Mouse (Mus musculus): ENCODE data around the gene Lcor.
A peak's percentile ranks its signal among the peaks of the same experiment; 100 is the strongest.

The Lcor gene

DNA sequence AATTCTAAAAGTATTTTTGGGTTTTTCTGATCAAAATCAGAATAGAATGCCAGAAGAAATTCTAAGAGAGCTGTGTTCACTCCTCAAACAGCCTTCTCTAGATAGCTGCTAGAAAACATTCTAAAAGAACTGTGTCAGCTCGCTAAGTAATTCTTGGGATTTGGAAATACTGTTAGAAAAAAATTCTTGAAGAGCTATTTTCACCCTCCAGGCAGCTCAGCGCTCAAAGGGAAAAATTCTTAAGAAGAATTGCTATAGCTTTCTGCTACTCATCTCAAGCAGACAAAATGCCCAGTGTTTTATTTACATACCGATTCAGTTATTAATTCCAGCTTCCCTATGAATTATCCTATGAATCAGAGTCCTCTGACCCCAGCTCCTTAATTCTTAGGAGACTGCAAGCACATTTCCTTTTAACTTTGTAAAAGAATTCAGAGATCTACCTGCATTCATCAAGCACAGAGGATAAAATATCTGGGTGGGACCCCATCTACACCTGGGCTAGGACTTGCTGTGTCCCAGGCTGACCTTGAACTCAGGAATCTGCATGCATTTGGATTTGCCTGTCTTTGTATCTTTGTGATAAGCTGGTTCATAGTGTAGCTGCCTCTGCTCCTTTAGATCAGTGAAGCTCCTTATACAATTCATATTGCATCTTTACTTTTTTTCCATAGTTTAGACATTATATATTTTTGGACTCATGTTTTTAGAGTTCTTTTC, 5.7 kb upstream of the Lcor start:
- no peak for DNase-seq

- peak; percentile 72 for DNase-seq
Measured at GRCm38 (mm10) chr19:41481030-41481886, 1.2 kb upstream of the Lcor start.

GRCm38 (mm10) chr19:41481887-41482189, 599 bp upstream of the Lcor start:
- DNase-seq = no peak

- DNase-seq = peak; percentile 70
Measured at GRCm38 (mm10) chr19:41482909-41483444, 540 bp downstream of the Lcor start.

DNA sequence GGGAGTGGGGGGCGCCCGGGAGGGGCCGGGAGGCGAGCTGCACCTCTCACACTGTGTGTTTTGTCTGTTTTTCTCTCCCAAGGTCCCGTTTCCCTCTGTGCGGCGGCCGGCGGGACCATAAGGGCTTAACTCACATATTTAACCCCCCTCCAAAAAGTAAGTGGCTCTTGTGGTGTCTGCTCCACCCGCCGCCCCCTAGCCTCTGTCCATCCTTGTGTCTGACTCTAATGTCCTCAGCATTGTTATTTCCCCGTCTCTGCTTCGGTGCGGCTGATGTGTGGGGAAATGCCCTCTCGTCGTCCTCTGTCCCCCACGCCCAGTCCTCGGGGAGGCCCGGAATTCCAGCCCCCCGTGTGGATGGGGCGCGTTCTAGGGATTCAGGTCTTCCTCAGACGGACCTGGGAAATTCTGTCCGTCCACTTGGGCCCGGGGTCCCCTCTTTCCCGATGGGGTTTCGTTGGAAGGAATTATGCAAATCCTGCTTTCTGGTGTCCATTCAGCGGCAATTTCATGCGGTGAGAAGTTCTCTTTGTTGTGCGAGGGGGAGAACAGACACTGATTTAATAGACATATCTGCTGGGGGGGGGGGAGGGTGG, 1.1 kb downstream of the Lcor start:
- peak; percentile 30 for DNase-seq

DNA sequence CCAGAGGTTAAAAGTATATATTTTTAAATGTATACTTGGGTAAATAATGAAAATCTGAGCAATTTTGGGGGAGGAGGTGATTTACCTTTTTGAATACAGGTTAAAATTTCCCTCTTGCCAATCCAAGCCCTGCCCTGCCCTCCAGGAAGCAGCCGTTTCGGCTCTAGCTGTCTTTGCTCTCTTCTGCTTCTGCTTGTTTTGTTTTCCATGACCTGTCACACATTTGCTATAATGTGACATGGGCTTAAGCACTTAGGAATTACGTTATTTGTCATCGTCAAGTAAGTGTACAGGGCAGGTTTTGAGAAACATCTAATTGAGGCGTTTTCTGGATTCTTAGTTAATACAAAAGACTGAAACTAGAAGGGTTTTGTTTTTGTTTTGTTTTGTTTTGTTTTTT, 1.9 kb downstream of the Lcor start:
- DNase-seq = no peak

DNA sequence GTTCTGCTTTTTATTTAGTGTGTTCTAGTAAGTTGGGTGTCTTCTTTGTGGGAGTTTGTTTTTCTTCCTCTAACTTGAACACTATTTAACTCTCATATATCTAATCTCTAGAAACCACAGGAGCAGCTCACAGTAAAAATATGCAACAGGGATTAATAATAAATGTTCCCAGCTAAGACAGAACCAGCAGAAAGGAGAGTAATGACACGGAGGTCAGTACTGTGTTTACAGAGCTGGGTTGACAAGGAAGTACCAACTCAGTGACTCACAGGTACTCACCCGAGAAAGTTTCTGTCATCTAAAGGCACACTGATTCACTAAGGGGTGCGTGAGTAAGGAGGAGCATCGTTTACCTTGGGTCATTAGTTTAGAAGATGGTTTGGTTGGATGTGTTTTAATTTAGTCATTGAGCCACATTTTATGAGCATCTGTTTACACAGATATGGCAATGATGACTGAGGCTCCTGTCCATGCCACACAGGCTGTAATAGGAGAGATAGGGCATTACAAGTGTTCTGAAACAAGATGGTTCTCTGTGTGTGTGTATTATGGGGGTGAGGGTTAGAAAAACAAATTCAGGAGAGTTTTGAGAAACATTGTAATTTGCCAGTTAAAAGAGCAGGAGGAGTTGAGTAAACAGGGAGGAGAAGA, 13.1 kb downstream of the Lcor start:
- no peak for DNase-seq

DNA sequence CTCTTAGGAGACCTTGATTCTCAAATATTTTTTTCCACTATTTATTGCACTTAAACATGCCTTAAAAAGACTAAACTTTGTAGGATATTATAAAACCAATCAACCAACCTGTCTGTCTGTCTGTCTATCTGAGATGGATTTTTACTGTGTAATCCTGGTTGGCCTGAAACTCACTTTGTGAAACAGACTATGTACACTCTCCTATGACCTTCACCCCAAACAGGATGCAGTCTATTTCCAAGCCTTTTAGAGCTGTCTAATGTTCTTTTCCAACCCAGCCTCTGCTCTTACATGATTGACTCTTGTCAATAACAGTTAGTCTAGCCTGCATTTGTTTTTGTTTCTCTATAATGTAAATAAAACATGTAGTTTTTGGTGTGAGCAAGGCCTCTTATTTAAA, 13.6 kb downstream of the Lcor start:
- DNase-seq = no peak

DNA sequence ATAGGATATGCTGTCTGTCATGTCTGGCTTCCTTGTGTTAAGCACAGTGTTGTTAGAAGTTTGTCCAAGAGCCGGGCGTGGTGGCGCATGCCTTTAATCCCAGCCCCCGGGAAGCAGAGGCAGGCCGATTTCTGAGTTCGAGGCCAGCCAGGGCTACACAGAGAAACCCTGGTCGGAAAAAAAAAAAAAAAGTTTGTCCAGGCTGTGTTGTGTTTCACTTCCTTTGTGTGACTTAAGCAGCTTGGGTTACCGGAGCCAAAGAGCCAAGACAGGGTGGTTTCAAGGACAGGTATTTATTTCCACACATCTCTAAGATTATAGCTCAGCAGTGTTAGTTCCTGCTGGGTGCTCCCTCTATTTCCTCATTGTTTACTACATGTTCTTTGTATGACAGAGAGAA, 25.4 kb downstream of the Lcor start:
- DNase-seq = no peak

GRCm38 (mm10) chr19:41514836-41515235, 32.4 kb downstream of the Lcor start:
- no peak for DNase-seq

GRCm38 (mm10) chr19:41515549-41515948, 33.1 kb downstream of the Lcor start:
- DNase-seq = no peak

DNA sequence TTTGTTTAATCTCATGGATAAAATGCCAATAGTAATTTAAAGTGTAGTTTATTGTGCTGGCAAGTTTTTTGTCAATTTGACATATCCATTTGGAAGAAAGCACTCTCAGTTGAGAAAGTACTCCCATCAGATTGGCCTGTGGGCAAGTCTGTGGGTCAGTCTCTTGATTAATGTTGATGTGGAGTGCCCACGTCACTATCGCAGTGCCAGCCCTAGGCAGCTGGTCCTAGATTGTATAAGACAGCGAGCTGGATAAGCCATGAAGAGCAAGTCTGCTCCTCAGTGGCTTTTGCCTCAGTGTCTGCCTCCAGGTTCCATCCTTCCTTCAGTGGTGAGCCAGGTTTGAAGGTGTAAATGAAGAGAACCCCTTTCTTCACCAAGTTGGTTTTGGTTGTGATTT, 34.6 kb downstream of the Lcor start:
- DNase-seq = no peak

GRCm38 (mm10) chr19:41519121-41519520, 36.7 kb downstream of the Lcor start:
- no peak for DNase-seq

DNA sequence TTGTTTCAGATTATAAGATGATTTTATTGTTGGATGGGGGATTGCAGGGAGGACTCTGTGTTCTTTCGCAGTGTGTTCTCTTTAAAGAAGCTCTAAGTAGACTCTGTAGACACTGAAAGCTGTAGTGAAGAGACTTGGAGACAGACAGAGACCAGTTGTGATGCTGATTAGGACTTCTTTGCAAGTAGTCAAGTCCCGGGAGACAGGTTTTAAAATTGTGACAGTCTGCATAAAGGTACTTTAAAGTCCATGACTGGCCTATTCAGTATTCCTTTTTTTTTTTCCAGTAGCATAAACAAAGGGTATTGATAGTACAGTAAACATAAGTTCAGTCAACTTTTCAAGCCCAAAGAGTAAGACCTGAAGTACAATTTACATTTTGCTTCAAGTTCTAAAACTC, 39.8 kb downstream of the Lcor start:
- no peak for DNase-seq

- no peak for DNase-seq
Measured at GRCm38 (mm10) chr19:41523798-41524563, 41.5 kb downstream of the Lcor start.

GRCm38 (mm10) chr19:41529169-41529568, 46.7 kb downstream of the Lcor start:
- no peak for DNase-seq

- no peak for DNase-seq
Measured at GRCm38 (mm10) chr19:41534021-41534420, 51.6 kb downstream of the Lcor start.

DNA sequence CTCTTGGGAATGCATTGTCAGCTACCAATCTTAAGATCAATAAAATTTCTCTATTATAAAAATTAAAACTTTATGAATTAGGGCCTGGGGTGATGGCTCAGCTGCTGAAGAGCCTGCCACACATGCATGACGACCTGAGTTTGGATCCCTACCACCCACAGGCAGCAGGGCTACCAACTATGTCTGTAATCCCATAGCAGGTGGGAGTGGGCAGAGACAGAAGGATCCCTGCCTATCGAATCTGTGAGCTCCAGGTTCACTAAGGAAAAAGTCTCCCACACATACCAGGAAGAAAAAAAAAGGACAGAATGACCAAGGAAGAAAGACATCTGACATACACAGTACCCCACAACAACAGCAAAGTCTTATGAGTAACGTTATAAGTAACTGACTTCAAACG, 74.5 kb downstream of the Lcor start:
- DNase-seq = no peak

DNA sequence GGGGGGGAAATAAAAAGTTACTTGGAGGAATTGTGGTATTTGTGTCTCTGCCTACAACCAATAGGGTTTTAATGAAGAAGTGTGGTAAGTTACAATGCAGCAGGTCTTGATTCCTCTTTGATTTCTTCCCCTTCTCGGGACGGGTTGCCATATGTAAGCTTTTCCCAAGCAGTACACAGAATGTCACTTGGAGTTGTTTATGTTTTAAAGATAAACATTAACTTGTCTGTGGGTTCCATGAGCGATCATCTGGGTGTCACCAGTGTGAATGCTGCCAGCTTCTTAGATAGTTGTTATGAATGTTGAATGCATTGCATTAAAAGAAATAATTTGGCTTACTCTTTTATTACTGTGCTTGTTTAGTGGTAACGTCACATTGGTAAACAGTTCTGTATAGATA, 75.1 kb downstream of the Lcor start:
- no peak for DNase-seq

DNA sequence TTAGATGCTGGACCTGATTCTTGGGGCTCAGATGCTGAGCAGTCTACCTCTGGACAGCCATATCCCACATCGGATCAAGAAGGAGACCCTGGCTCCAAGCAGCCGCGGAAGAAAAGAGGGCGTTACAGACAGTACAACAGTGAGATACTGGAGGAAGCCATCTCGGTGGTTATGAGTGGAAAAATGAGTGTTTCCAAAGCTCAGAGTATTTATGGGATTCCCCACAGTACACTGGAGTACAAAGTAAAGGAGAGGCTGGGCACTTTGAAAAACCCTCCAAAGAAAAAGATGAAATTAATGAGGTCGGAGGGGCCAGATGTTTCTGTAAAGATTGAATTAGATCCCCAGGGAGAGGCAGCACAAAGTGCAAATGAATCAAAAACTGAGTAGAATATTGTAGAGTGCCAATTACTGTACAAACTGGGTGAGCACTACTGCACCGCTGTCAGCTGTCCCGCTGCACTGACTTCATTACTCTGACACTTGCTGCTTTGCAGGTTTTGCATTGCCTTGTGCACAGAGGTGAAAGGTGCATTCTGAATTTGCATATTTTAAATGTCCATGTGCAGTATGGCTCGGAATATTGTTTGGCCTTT, 76.6 kb downstream of the Lcor start:
- no peak for DNase-seq

- DNase-seq = peak; percentile 50
Measured at GRCm38 (mm10) chr19:41560856-41561255, 78.4 kb downstream of the Lcor start.

DNA sequence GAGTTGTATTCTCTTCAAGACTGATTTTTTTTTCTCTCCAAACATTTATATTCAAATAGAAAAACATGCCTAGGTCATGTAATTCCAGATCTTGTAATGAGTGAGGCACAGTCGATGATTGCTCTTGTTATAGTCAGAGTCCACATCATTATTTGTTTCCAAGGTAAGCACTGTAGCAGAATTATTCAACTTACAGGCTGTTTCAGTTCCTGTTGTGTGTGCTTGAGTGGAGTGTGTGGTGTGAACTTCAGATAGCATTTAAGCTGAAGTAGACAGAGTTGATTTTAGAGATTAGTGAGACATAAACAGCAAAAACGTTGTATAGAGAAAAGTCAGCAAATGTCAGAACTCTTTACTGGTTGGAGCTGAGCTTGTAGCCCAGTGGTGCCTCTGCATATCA, 86.4 kb downstream of the Lcor start:
- DNase-seq = no peak

Measured in kidney, adult 9 months (tissue).